Mouse (Mus musculus) heart, postnatal 10 days (tissue): Measurements from ENCODE around the gene Mctp2. TPM values are rescaled to one million over a fixed set of nuclear protein-coding genes. Genes with fewer than 3 reads are reported as not detected.

Experiments used
- DNase-seq, 2 experiments: peaks; one replicate each; pipeline ENCODE4 v3.0.0; 2021
- intact Hi-C: fragments of 180-260 bp; cut with DNase I; formaldehyde crosslinking; loops from one replicate; pipeline ENCODE4 v1.15.1; 2025
- total RNA-seq, 2 experiments: library from RNA; stranded (reverse); gene quantifications; 2 replicates each; pipeline ENCODE4 v1.2.3; 2021

Gene Mctp2
- total RNA-seq, 2 experiments from 2014 or later, result 0.26 to 0.42 TPM

DNA sequence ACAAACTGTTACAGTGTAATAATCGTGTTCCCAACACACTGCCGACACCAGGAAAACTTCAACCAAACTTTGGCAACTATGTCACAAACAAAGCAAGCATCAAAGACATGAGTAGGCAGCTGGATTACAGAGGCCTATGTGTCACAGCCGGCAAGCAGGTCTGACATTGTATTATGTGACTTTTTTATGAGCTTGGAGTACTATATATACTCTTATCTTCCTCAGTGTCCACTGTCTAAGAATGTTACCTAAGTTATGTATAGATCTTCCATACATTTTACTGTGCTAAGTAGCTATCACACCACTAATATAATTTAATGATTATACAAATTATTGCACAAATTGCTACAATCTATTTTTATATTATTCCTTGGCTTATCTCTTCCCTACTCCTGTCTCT lies 202.8 kb downstream of the Mctp2 start:
- intact Hi-C loops, result no loop called here
- DNase-seq, result no peak

DNA sequence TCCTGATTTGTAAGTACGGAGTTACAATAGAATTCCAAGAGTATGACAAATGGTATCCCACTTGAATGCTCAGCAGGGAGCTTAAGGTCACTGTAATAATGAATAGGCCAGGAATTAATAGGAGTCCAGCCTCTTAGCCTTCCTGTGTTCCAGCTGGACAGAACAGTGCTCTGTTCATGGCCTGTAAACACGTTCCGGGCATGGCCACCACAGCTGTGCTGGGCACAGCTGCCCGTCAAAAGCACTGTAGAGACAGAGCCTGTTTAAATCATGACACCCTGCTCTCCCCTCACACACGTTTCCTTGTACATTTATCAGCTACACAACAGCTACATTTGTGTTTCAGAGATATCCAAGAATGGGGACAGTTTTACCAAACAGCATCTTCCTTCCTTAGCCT lies 205.7 kb downstream of the Mctp2 start:
- intact Hi-C loops, result no loop called here
- no peak for DNase-seq

DNA sequence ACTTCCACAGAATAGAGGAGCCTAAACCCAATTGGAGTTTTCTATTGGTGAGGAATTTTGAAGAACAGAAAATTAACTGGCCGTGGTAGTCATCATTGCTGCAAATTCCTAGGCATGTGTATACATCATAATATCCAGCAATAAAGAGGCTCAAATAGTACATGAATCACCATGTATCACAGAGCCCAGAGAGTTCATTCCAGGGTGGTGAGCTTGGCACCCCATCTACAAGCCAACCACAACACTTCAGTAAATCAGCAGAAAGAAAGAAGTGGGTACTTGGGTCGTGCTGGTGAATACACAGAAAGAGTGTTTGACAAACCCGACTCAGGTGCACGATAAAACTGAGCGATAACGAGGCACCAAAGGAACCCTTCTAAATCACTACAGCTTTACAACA lies 207.8 kb downstream of the Mctp2 start:
- no peak for DNase-seq
- intact Hi-C loops, result no loop called here

DNA sequence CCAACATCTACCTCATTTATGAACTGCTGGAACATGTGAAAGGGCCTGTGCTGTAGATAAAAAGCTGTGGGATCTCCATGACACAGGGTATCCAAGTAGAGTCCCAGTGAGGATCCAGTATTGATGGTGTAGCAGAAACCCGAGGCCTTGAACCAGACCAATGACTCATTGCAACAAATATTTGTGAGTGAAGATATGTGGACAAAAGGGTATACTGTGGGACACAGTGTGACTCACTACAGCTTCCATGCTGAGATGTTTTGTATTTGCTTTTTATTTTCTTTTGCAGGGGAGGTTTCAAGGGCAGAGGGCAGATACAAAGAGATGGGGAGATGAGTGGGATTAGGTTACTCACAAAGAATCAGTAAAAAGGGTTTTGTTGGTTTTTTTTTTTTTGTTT lies 209.4 kb downstream of the Mctp2 start:
- intact Hi-C loops, result no loop called here
- no peak for DNase-seq

DNA sequence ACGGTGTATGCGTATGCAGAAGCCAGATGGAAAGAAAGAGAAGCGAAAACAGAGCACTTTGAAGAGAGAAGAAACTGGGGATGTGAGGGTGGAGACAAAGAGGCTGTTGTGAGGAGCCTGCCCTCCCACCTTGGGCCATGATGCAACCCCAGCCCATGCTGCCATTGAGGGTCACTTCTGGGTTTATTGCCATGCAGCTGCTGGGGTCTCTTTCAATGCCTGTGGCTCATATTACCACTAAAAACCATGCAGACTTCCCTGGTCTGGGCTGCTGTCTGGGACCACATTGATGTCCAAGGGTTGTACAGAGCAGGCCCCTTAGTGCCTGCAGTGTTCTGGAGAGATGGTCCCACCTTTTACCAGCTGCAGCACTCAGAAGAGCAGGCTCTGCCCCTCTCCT lies 210.0 kb downstream of the Mctp2 start:
- DNase-seq, result no peak
- intact Hi-C loops, result no loop called here

DNA sequence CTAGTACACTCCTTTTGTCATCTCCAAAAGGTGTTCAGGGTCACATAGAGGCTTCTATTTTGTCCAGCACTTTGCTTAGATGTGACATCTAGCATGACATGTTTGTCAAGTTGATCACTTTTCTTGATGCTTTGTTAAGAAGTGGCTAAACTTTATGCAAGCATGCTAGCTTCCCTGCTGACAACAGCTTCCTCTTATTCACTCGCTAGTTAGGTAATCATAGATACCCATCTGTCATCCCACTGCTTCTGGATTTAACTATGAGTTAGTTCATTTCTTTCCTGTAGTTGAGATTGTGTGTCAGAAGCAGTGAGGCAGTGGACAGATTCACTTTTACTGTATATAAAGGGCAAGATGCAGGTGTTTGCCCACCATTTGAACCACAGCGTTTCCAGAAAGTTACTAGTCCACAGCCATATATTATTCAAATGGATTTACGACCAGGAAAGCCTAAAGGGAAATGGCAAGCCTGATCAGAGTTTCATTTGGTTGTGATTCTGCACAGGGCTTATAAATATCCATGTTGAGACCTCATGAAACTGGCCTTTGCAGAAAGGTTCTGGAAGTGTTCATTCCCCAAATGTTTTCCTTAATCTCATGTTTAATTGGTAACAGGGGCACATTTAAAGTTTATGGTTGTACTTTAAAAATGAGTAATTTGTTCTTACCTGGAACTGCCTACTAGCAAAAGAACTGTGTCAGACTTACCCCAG lies 216.8 kb downstream of the Mctp2 start:
- intact Hi-C loops, result no loop called here
- no peak for DNase-seq

DNA sequence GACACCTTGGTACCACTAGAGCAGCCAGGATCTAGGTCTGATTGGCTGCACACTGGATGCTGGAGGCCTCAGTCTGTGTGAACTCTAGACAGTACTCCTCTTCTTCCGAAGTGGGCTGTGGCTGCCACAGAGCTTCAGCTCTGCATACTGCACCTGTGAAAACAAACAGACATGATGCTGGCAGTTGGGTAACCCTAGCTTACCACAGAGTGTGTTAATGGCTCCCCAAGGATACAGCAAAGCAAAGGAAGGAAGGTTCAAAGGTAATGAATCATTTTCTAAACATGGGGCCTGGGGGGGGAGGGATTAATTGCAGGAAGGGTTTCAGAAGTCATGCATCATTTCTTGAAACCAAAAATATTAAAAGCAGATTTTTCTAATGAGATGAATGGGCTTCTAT lies 225.7 kb downstream of the Mctp2 start:
- intact Hi-C loops, result no loop called here
- no peak for DNase-seq

DNA sequence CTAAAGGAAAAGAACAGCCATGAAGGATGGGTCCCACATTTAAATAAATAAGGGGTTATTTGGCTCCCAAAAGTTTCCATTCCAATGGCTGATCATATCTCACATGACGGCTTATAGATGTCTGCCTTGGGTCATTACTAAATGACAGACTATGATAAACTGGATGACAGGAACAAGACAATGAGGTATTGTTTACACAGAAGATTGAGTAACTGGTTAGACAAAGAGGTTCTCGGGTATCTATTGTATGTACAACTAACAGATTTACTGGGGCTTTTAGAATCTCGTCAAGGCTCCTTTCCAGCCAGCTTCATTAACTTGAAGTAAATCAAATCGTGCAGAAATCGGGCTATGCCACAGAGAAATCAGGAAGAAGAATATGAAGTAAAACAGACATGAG lies 227.5 kb downstream of the Mctp2 start:
- intact Hi-C loops, result no loop called here
- DNase-seq, result no peak

DNA sequence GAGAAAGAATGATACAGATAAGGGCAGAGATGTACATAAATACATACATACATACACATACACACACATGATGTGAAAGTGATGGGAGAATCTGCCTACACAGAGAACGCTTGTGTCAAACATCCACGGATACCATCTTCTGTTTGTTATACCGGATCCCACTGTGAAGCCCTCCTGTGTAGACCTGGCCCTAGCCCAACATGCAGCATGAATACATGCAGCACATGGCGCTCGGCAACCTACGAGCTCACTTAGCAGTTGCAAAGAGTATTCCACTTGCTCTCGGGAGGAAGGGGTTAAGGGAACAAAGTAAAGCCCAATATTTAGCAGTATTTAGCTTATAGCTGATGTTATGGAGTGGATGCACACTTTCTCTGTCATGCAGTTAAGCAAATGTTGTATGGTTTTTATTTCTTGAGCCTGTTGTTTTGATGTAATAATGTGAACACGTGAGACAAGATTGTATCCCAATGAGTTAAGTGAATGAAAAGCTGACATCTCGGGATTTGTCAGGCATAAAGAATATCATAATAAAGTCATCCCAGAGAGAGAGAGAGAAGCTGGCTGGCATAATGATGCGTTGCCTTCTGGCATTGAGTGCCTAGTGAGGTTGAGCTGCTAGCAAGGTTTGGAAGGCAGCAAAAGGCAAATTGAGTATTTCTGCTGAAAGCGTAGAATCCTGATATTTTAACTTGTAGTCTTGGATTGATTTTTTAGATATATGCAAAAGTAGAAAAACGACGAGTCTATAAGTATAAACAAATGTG lies 234.8 kb downstream of the Mctp2 start:
- intact Hi-C loops, result no loop called here
- no peak for DNase-seq

DNA sequence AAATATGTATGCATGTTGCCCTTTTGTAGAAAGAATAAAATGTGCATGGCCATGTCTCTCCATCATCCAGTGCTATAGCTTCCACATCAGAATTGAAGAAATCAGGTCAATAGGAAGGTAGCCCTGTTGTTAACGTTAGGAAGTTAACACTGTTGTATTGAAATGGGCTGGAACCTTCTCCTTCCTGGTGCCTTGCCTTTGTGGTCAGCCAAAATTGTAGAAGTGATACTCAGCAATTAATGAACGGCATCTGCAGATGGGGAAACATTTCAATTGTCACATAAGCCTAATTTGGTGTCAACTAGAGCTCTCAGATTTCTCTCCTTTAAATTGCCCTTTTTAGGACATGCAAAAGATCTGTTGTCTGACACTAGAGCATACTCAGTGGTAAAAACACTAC lies 238.0 kb downstream of the Mctp2 start:
- DNase-seq, result no peak
- intact Hi-C loops, result no loop called here

DNA sequence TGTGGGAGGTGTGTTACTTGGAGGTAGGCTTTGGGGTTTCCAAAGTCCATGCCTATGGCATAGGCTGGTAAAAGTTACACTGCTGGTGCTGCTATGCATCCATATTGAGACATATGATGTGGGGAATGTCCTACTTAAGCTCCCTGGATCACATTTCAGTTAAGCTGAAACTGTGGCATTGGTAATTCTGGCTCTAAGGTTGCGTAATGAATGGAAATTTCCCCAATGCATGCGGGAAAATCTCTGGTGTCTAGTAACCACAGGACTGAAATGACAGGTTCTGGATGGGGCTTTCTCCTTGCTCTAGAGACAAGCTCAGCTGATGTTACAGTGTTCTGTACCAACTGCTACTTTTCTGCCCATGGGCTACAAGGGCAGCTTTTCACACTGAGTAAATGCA lies 240.1 kb downstream of the Mctp2 start:
- intact Hi-C loops, result no loop called here
- DNase-seq, result no peak

DNA sequence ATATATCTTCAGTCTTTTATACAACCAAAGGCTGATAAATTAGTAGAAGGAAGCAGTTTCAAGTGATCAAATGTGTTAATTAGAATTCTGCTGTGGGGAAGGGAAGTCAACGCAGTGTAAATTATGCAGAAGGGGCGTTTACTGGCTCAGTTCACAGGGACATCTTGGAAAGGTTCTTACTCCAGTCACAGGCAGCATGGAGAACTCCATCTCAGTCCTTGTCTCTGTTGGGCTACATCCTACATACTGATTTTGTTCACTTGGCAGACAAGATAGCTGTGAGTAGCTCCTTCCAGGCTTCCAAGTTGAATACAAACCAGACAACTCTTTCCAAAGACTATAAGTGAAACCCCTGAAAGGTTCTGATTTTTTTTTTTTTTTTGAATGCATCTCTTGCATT lies 254.6 kb downstream of the Mctp2 start:
- intact Hi-C loops, result no loop called here
- DNase-seq, result no peak

DNA sequence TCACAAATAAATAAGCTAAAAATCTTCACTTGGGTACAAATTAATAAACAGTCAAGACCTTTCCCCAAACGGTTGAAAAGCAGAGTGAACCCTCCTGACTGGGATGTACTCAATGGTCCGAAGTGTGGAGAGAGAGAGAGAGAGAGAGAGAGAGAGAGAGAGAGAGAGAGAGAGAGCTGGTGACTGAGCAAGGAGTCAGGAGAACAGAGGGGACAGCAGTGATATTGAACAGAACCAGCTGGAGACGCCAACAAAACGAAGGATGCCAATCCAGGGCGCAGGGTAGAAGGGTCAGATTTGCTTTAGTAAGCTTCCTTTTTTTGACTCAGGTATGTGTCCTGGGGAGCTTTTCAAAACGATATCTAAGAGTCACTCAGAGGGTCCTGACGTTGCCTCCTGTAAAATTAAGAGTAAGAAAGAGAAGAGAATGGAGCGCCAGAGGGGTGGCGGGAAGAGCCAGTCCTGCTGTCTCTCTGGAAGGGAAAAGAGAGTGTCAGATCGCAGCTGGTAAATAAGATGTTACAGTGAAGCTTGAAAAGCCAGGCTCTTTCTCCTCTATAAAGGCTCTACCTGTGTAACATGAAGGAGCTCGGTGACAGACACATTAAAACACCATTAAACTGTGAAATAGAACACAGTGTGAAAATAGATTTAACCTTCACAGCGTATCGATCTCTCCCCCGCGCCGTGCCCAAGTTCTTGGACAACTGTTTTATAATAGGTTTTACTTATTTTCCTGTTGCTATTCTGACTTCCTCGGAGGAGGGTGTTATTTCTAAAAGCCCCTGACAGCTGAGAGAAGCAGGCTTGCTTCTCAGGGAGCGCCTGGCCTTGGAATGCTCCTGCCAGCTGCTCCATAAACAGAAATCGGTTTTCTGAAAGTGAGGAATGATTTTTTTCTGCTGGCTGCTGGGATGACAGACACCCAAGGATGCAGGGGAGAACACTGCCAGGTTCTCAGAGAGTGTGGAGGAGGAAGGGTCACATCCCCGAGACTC lies 258.5 kb downstream of the Mctp2 start:
- no peak for DNase-seq
- intact Hi-C loops, result no loop called here
